Mouse (Mus musculus) lung, embryonic 16.5 days (tissue): ENCODE measurements around the gene Tnfrsf19. TPM values are rescaled to one million over a fixed set of nuclear protein-coding genes. Genes with fewer than 3 reads are reported as not detected.
A peak's percentile ranks its signal among the peaks of the same experiment; 100 is the strongest.

Source experiments
- ATAC-seq: fragments of 200-750 bp; cut with Nextera tagmentation; 2 replicates; pipeline ENCODE4 v1.8.0; 2017; ENCODE audit warnings: low read depth, mild to moderate bottlenecking, moderate library complexity
- H3K27ac ChIP-seq: fragments of 300-500 bp; sonication (generic); 2 replicates; pipeline ENCODE4 v1.5.1; 2014; ENCODE audit warnings: mild to moderate bottlenecking, control low read depth, low read length
- H3K27me3 ChIP-seq: fragments of 300-500 bp; sonication (generic); 2 replicates; pipeline ENCODE4 v1.6.1; 2014; ENCODE audit warnings: low read depth, low read length, mixed read lengths; ENCODE audit not compliant: control insufficient read depth, insufficient read depth
- H3K36me3 ChIP-seq: fragments of 300-500 bp; sonication (generic); 2 replicates; pipeline ENCODE4 v1.6.1; 2014; ENCODE audit warnings: low read length; ENCODE audit not compliant: control insufficient read depth, insufficient read depth
- H3K4me1 ChIP-seq: fragments of 300-500 bp; sonication (generic); replicated peaks from 2 replicates; pipeline ENCODE4 v1.6.1; 2014; ENCODE audit warnings: low read length, mixed read lengths; ENCODE audit not compliant: control insufficient read depth, insufficient read depth
- H3K4me2 ChIP-seq: fragments of 300-500 bp; sonication (generic); 2 replicates; pipeline ENCODE4 v1.6.1; 2014; ENCODE audit warnings: low read depth, low read length, control low read depth
- H3K4me3 ChIP-seq: fragments of 300-500 bp; sonication (generic); 2 replicates; pipeline ENCODE4 v1.5.1; 2014; ENCODE audit warnings: mild to moderate bottlenecking, low read length, control low read depth
- H3K9ac ChIP-seq: fragments of 300-500 bp; sonication (generic); 2 replicates; pipeline ENCODE4 v1.6.1; 2014; ENCODE audit warnings: low read length, control low read depth
- H3K9me3 ChIP-seq: fragments of 300-500 bp; sonication (generic); 2 replicates; pipeline ENCODE4 v1.6.1; 2016; ENCODE audit warnings: low read length; ENCODE audit not compliant: control insufficient read depth
- WGBS: fragments of 180-500 bp; shearing (Covaris S2); extraction: QIAGEN DNeasy Blood & Tissue Kit; methylation state at CpG from one replicate; pipeline ENCODE4 v1.1.7; 2014; 5-methylcytosine and 5-hydroxymethylcytosine counted together
- polyA plus RNA-seq: library from polyadenylated mRNA; unstranded; fragments of >200 nt; fragmentation: Nextera tagmentation; extraction: Ambion mirVana; gene quantifications from 2 replicates; pipeline ENCODE4 v1.2.1, GENCODE M21; 2015

The Tnfrsf19 gene
- polyA plus RNA-seq, 1 experiment from 2014 or later, result 85.0 TPM

DNA sequence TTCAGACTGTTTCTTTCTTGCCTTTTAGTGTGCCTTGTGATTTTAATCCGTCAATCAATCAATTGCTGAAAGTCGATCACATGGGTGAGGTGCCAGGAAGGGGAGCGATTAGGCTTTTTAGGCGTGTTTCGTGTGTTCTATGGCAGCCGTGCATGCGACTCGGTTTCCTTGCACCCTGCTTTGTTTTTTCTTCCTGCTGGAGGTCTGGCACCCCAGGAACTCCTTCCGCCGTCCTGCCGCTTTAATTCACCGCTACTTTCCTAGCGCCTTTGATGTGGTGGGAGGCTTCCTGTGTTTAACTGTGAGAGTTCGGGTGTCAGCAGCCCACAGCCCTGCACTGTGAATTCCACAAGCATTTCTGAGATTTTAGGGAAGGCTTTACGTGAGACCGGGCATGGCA, 10.2 kb upstream of the Tnfrsf19 start:
- WGBS, result 1% methylated on average over 16 of the region's 16 CpGs
- no peak for ATAC-seq

DNA sequence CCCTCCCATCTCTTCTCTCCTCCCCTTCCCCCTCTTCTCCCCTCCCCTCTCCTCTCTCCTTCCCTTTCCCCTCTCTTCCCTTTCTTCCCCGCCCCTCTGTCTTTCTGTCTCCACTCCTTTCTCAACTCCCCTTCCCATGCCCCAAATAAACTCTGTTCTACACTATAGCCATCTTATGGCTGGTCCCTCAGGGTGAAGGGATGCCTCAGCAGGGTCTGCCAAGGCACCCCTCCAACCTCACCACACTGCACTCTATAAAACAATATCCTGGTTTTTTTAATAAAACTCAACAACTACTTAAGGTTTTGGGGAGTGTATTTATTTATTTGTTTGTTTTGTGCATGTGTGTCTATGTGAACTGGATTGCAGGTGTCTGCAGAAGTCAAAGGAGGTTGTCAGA, 9.6 kb upstream of the Tnfrsf19 start:
- Histone ChIP-seq H3K36me3 (no peaks in the 10 kb centered on the region), H3K9me3 (peaks cover 5% of the 10 kb centered on the region; the same call in 1 of the 2 replicates), H3K4me1 (peaks cover 19% of the 10 kb centered on the region), H3K9ac (no peak overlapping the region), H3K4me3 (peak overlapping the region; percentile 35), H3K27ac (no peak overlapping the region), H3K27me3 (no peaks in the 10 kb centered on the region), H3K4me2 (peak overlapping the region; percentile 61)
- no peak for ATAC-seq
- 67% methylated on average over 1 of the region's 1 CpGs for WGBS

More for the DNA sequence above, 10.2 kb upstream of the Tnfrsf19 start:
- H3K4me2 ChIP-seq, result peak overlapping the region; percentile 61
- peaks cover 5% of the 10 kb centered on the region; the same call in 1 of the 2 replicates for H3K9me3 ChIP-seq
- H3K4me3 ChIP-seq, result peak overlapping the region; percentile 35
- no peaks in the 10 kb centered on the region for H3K27me3 ChIP-seq
- H3K36me3 ChIP-seq, result no peaks in the 10 kb centered on the region
- H3K9ac ChIP-seq, result peak overlapping the region; percentile 42
- H3K4me1 ChIP-seq, result peaks cover 19% of the 10 kb centered on the region
- no peak overlapping the region for H3K27ac ChIP-seq

DNA sequence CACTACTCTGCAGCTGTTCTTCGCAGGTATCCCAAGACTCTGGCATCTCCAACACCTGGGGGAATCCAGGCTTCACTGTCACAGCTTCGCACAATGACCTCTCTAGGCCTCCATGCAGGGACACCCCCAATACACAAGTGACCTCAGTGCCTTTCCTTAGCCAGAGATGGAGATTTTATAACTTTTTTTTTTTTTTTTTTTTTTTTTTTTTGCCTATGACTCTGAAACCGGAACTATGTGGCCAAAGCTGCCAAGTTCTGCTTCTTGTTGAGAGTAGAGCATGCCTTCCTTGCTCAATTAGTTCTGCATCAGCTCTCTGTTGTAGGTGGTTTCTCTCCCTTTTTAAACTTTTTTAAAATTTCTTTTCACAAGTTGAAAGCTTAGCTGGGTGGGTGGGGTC, 5.9 kb upstream of the Tnfrsf19 start:
- no peaks in the 10 kb centered on the region for H3K27me3 ChIP-seq
- WGBS, result 82% methylated on average over 3 of the region's 3 CpGs

DNA sequence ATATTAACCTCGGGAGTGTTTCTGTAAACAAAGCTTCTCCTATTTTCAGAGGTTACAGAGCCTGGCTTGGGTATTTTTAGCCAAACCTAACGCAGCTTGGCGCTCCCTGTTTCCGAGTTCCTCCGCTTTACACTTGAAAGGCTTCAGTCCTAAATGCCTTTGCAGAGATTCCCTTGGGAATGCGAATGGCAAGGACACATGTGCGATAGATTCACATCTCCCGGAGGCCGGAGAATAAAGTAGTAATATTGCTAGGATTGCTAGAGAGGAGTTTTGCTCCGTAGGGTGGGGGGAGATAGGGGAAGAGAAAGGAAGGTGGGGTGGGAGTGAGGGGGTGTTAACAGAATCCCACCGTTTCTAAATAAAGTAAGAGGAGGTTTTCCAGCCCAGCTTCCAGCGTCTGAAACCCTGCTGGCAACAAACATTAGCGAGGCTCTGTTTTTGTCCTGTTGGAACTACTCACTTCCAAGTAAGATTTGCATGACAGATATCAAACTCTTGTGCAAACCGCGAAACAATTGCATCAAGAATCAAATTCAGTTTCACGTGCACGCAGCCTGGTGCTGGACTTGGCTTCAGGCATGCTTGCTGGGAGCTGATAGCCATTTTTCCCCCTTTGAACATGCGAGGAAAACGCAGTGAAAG, 722 bp downstream of the Tnfrsf19 start:
- Histone ChIP-seq H3K4me3 (peak overlapping the region; percentile 66), H3K36me3 (no peaks in the 10 kb centered on the region), H3K27ac (peak overlapping the region; percentile 92), H3K27me3 (no peaks in the 10 kb centered on the region), H3K4me1 (peaks cover 23% of the 10 kb centered on the region), H3K9me3 (no peaks in the 10 kb centered on the region), H3K4me2 (peak overlapping the region; percentile 85), H3K9ac (peak overlapping the region; percentile 80)
- ATAC-seq, result no peak
- WGBS, result under 1% methylated on average over 19 of the region's 19 CpGs

More for the DNA sequence above, 5.9 kb upstream of the Tnfrsf19 start:
- H3K4me3 ChIP-seq, result no peak overlapping the region
- no peak for ATAC-seq
- no peak overlapping the region for H3K9ac ChIP-seq
- H3K27ac ChIP-seq, result no peak overlapping the region
- H3K9me3 ChIP-seq, result peaks cover 5% of the 10 kb centered on the region; the same call in 1 of the 2 replicates
- H3K4me1 ChIP-seq, result peaks cover 30% of the 10 kb centered on the region
- no peaks in the 10 kb centered on the region for H3K36me3 ChIP-seq
- no peak overlapping the region for H3K4me2 ChIP-seq

DNA sequence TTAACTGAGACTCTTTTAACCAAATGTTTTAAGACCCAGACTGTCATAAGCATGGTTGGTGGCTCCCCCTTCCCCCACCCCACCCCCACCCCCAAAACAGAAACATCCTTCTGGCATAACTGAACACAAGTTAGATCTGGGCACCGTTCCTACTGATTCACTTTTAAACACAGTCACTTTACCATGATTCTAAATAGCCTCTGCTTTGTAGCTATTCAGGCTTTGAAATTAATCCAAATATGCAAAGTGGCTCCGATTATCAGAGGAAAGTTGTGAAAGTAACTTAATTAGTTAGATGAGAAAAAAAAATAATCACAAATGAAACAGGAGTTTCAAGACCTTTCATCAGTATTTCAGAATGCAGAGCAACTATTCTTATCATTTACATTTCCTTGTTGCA, 2.0 kb downstream of the Tnfrsf19 start:
- H3K4me3 ChIP-seq, result peak overlapping the region; percentile 66
- H3K27me3 ChIP-seq, result no peaks in the 10 kb centered on the region
- H3K4me2 ChIP-seq, result peak overlapping the region; percentile 85
- peaks cover 33% of the 10 kb centered on the region for H3K4me1 ChIP-seq
- ATAC-seq, result no peak
- peak overlapping the region; percentile 80 for H3K9ac ChIP-seq
- WGBS, result 14% methylated on average over 2 of the region's 2 CpGs
- H3K36me3 ChIP-seq, result no peaks in the 10 kb centered on the region
- peak overlapping the region; percentile 92 for H3K27ac ChIP-seq
- no peaks in the 10 kb centered on the region for H3K9me3 ChIP-seq

DNA sequence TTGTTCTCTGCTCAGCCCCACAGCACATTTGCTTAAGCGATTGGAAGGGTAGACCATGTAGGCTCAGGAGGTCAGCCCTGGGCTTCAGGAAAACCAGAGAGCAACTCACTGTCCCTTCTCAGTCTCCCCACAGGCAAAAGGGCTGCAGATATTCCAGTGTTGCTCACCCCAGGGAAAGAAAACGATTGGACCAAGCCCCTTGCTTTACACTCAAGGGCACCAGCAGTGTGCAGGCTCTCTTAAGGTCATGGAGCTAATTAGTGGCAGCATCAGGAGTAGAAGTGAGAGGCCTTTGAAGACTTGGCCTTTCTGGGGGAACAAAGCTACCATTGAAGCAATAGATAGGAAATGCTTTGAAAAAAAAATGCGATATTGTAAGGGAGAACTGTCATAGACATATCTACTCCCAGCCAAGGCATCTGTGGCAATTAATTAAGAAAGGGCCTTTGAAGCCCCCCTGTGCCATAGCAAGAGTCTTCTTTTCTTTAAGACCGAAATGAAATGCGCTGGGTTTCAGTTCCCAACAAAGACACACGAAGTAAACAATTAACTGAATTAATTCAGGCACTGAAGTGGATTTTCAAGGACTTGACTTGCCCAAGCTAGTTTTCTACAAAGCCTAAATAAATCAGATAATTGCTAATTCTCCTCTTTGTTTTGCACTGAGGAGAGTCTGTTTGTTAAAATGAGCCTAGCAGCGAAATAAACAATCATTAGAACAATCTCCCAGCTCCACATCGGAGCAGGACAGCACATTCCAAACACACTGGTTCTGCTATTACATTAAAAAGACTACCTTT, 2.6 kb downstream of the Tnfrsf19 start:
- H3K27me3 ChIP-seq, result no peaks in the 10 kb centered on the region
- peak overlapping the region; percentile 85 for H3K4me2 ChIP-seq
- peak overlapping the region; percentile 90 for H3K27ac ChIP-seq
- H3K4me3 ChIP-seq, result peak overlapping the region; percentile 39
- no peak for ATAC-seq
- no peaks in the 10 kb centered on the region for H3K9me3 ChIP-seq
- H3K36me3 ChIP-seq, result no peaks in the 10 kb centered on the region
- WGBS, result 10% methylated on average over 8 of the region's 8 CpGs
- peak overlapping the region; percentile 68 for H3K9ac ChIP-seq
- H3K4me1 ChIP-seq, result peaks cover 35% of the 10 kb centered on the region

DNA sequence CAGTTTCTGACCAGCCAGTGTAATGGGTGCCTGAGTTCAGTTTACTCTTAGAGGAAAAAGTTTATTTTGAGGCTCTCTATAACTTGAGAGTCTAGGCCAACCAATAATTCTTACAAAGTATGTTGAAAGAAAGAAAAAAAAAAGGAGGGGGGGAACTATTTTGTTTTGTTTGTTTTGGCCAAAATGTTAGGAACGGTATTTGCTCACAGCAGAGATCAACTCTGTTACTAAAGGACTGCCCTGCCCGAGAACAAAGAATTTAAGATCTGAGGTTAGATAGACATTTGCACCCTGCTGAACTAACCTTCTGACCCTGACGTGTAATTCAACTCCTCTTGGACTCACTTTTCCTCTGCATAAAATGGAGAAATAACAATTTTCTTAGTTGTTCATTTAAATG, 4.0 kb downstream of the Tnfrsf19 start:
- Histone ChIP-seq H3K4me2 (no peak overlapping the region), H3K36me3 (no peaks in the 10 kb centered on the region), H3K27me3 (no peaks in the 10 kb centered on the region), H3K4me3 (no peak overlapping the region), H3K4me1 (peaks cover 33% of the 10 kb centered on the region), H3K9me3 (no peaks in the 10 kb centered on the region), H3K9ac (no peak overlapping the region), H3K27ac (peak overlapping the region; percentile 67)
- no peak for ATAC-seq
- 33% methylated on average over 3 of the region's 3 CpGs for WGBS

DNA sequence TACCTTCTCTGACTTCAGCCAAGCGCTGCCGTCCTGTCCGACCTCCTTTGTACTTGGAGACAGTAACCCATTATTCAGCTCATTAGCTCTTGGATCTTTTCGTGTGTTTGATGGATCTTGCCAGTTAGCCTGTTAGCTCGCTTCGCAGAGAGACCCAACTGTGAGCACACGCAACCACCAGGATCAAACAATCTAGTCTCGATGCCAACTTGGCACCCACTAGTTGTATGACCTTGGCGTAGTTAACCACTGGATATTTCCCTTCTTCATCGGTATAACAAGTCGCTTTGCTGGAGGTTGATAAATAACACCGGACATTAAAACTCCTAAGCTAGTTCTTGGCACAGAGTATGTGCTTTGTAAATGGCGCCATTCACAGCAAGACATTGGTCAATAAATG, 6.1 kb downstream of the Tnfrsf19 start:
- no peak overlapping the region for H3K9ac ChIP-seq
- H3K4me1 ChIP-seq, result peaks cover 35% of the 10 kb centered on the region
- no peaks in the 10 kb centered on the region for H3K27me3 ChIP-seq
- peak overlapping the region; percentile 1 for H3K27ac ChIP-seq
- H3K36me3 ChIP-seq, result no peaks in the 10 kb centered on the region
- no peaks in the 10 kb centered on the region for H3K9me3 ChIP-seq
- H3K4me3 ChIP-seq, result no peak overlapping the region
- no peak overlapping the region for H3K4me2 ChIP-seq
- 70% methylated on average over 13 of the region's 13 CpGs for WGBS
- no peak for ATAC-seq

DNA sequence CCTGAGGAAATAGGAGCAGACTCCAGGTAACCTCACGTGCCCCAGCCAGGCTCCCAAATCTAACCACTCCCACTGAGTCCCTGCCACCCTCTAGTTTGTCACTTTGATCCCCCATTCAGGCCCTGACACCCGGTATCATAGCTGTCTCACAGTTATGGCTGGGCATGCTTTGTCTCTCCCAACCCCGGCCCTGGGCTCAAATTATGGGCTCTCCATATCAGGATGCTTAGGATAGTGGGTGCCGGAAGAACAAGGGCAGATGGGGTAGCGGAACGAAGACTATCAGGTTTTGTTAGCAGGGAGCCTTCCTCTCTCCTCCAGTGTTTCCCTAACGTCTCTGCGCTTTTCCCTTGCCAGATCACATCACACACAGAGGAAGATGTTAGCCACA, 8.2 kb downstream of the Tnfrsf19 start:
- 25% methylated on average over 8 of the region's 8 CpGs for WGBS
- Histone ChIP-seq H3K9me3 (no peaks in the 10 kb centered on the region), H3K9ac (peak overlapping the region; percentile 63), H3K4me1 (peaks cover 45% of the 10 kb centered on the region), H3K27me3 (no peaks in the 10 kb centered on the region), H3K4me2 (peak overlapping the region; percentile 95), H3K4me3 (peak overlapping the region; percentile 69), H3K36me3 (no peaks in the 10 kb centered on the region), H3K27ac (peak overlapping the region; percentile 21; the same call in 1 of the 2 replicates)
- ATAC-seq, result no peak; the same call in 1 of the 2 replicates
